Mouse (Mus musculus): ENCODE results near the gene Iqcb1. TPM values are rescaled to one million over a fixed set of nuclear protein-coding genes. Genes with fewer than 3 reads are reported as not detected.
A peak's percentile ranks its signal among the peaks of the same experiment; 100 is the strongest.

Gene Iqcb1
- polyA plus RNA-seq (2011; ENCODE audit: insufficient read depth, insufficient read length, low replicate concordance, missing spikeins) = 16.7 and 20.4 TPM in 2 replicates

DNA sequence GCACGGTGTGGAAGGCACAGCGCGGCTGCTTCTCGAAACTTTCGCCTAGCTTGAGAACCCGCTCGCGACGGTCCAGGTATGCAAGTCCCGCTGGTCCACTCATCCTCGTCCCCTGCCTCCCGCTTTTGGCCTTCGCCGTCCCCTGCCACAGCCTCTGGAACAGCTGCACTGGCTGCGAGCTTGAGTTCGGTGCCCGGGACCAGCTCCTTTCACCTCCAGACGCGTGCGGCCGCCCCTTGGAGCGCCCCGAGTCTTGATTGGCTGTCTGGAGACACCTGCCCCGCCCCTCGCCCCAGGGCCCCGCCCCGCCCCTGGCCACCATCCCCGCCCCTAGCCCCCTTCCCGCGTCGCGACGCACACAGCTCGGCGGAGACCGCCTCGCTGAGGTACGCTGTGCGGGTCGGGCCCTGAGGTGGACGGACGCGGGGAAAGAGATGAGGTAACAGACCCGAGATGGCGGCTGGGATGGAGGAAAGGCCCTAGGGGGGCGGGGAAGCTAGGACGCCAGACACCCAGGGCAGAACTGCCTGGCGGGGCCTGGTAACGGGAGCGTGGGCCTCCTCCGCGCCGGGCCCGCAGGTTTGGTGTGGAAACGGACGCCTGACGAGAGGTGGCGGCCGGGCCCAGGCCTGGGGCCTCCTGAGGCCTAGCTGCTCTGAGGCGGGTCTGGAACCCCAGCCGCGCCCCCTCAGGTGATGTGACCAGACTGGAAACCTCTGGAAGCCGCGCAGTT, at the start of gene Iqcb1:
Gene Iqcb1, plus strand, starts transcription at position 332 of the 733 bp plus-strand sequence.
- no peaks in the 10 kb centered on the region for H3K4me1 ChIP-seq (ENCODE audit: control insufficient read depth, insufficient read depth, low read length)
- TF ChIP-seq POLR2A (IDR thresholded peaks at IDR 0.05; ENCODE audit: borderline replicate concordance, control insufficient read depth, low read depth, low read length) (peak; percentile 61; the same call in 1 of the 2 replicates), CTCF (IDR thresholded peaks at IDR 0.05; ENCODE audit: control insufficient read depth, insufficient read depth, low read length) (no peak)
- peak within 1 kb of the TSS; percentile 42; the same call in 1 of the 2 replicates for H3K27ac ChIP-seq (ENCODE audit: control insufficient read depth, insufficient read depth, low read depth, low read length, poor library complexity)
- under 1% methylated on average over 64 of the region's 64 CpGs for WGBS
- peak within 1 kb of the TSS; percentile 98 for H3K4me3 ChIP-seq (replicated peaks; ENCODE audit: control insufficient read depth, low read depth, low read length)

DNA sequence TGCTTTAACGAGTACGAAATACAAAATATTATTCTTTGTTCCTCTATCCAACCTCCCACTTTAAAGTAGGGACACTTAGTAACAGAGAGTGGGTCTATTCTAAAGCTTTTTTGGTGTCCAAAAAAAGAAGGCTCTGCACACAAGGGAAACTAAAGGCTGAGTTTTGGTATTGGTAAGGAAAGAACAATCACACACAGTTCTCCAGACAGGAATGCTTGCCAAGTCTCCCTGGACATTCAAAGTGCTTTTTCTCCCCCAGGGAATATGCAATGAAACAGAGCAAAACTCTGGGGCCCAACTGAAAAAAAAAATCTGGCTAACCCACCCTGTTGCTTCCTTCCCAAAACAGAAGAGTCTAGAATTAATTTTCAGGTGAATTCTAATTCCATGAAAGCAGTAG, 44.0 kb upstream of the Iqcb1 start:
- H3K4me1 ChIP-seq (ENCODE audit: control insufficient read depth, insufficient read depth, low read length) = no peaks in the 10 kb centered on the region
- H3K27ac ChIP-seq (ENCODE audit: control insufficient read depth, insufficient read depth, low read depth, low read length, poor library complexity) = no peak overlapping the region
- TF ChIP-seq POLR2A (IDR thresholded peaks at IDR 0.05; ENCODE audit: borderline replicate concordance, control insufficient read depth, low read depth, low read length) (no peak), CTCF (IDR thresholded peaks at IDR 0.05; ENCODE audit: control insufficient read depth, insufficient read depth, low read length) (no peak)
- 88% methylated on average over 2 of the region's 2 CpGs for WGBS
- H3K4me3 ChIP-seq (replicated peaks; ENCODE audit: control insufficient read depth, low read depth, low read length) = no peak overlapping the region

DNA sequence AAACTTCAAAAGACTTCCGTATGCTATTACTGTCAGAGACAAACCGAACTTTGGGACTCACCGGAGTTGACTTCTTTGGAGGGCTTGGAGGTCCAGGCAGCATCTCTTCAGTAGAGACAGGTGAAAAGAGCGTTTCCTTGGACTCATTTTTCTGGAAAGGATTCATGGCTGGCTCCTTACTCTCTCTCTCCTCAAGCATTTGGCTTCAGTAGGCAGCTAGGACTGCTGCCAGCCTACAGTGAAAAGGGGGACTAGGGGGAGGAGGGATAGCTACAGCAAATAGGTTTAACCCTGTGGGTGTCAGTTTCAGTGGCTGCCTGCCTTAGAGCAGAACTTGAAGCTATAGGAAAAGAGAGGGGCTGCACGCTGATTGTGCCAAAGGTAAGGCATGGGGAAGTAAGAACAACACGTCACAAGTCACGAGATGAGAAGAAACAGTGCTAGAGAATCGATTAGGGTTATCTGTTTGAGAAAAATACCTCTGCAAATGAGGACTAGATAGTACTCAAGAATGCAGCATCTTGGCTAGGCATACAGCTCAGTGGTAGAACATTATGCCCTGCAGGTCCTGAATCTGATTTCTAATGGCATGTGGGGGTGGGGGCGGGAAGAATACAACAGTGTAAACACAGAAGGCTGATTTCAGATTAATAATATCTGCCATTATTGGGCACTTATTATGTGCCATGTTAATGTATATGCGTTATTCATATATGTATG, 43.4 kb upstream of the Iqcb1 start, which contains the start of gene Slc15a2:
Gene Slc15a2, minus strand, starts transcription at position 369 of the 720 bp plus-strand sequence.
- no peaks in the 10 kb centered on the region for H3K4me1 ChIP-seq (ENCODE audit: control insufficient read depth, insufficient read depth, low read length)
- H3K4me3 ChIP-seq (replicated peaks; ENCODE audit: control insufficient read depth, low read depth, low read length) = no peak within 1 kb of the TSS
- WGBS = 70% methylated on average over 10 of the region's 10 CpGs
- no peak for TF ChIP-seq POLR2A (IDR thresholded peaks at IDR 0.05; ENCODE audit: borderline replicate concordance, control insufficient read depth, low read depth, low read length)
- TF ChIP-seq CTCF (IDR thresholded peaks at IDR 0.05; ENCODE audit: control insufficient read depth, insufficient read depth, low read length) = no peak
- H3K27ac ChIP-seq (ENCODE audit: control insufficient read depth, insufficient read depth, low read depth, low read length, poor library complexity) = no peak within 1 kb of the TSS

DNA sequence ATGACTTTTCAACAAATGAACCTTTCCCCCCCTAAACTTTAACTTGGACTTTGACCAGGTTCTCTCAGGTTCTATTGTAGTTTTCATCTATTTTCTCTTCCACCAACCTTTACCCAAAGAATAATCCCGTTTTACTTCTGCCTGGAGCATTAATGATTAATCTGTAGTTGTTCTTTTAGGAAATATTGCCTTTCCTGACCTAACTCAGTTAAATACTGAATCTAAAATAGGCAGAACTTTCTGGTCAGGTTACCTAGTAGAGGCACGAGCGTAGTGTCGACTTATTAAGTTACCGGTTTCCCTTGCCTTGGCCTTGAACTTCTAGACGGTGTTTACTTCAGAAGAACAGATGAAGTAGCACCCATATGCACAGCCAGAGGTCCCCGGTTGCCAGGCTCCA, 41.7 kb upstream of the Iqcb1 start:
- TF ChIP-seq POLR2A (IDR thresholded peaks at IDR 0.05; ENCODE audit: borderline replicate concordance, control insufficient read depth, low read depth, low read length) = no peak
- no peak for TF ChIP-seq CTCF (IDR thresholded peaks at IDR 0.05; ENCODE audit: control insufficient read depth, insufficient read depth, low read length)
- no peak overlapping the region for H3K4me3 ChIP-seq (replicated peaks; ENCODE audit: control insufficient read depth, low read depth, low read length)
- H3K4me1 ChIP-seq (ENCODE audit: control insufficient read depth, insufficient read depth, low read length) = no peaks in the 10 kb centered on the region
- 81% methylated on average over 7 of the region's 7 CpGs for WGBS
- no peak overlapping the region for H3K27ac ChIP-seq (ENCODE audit: control insufficient read depth, insufficient read depth, low read depth, low read length, poor library complexity)

DNA sequence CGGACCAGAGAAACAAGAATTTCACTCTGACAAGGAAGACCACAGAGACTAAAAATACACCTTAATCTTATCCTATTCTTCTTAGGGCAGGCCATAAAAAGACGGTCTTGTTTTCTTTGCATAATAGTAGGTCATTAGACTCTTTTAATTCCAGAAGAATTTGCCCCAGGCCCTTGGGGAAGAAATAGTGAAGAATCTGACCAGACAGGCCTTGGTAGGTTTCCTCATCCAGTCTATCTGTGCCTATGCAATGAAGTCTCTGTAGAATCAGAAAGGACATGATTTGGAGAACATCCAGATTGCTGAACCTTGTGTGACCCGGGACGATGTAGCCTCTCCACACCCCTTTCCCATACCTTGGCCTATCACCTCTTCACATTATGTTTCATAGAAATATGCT, 38.0 kb upstream of the Iqcb1 start:
- H3K27ac ChIP-seq (ENCODE audit: control insufficient read depth, insufficient read depth, low read depth, low read length, poor library complexity) = no peak overlapping the region
- 86% methylated on average over 4 of the region's 4 CpGs for WGBS
- TF ChIP-seq POLR2A (IDR thresholded peaks at IDR 0.05; ENCODE audit: borderline replicate concordance, control insufficient read depth, low read depth, low read length) (no peak), CTCF (IDR thresholded peaks at IDR 0.05; ENCODE audit: control insufficient read depth, insufficient read depth, low read length) (no peak)
- no peak overlapping the region for H3K4me3 ChIP-seq (replicated peaks; ENCODE audit: control insufficient read depth, low read depth, low read length)
- H3K4me1 ChIP-seq (ENCODE audit: control insufficient read depth, insufficient read depth, low read length) = no peaks in the 10 kb centered on the region

DNA sequence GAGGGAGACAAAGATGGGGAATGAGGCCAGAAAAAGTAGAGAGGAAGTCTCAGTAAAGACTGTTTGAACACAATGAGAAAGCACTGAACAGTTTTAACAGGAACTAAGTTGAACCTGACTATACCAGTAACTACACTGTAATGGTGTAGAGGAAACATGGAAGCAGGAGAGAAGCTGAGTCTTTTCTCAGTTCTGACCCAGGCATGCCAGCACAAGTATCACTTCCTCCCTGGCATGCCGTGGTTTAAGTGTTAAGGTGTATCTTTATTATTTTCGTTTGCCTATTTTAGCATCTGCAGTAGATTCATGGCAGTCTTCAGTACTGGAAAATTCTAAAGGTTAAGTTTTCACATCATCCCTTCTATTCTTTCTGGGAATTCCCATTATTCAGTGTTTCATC, 33.2 kb upstream of the Iqcb1 start:
- no peaks in the 10 kb centered on the region for H3K4me1 ChIP-seq (ENCODE audit: control insufficient read depth, insufficient read depth, low read length)
- TF ChIP-seq POLR2A (IDR thresholded peaks at IDR 0.05; ENCODE audit: borderline replicate concordance, control insufficient read depth, low read depth, low read length) (no peak), CTCF (IDR thresholded peaks at IDR 0.05; ENCODE audit: control insufficient read depth, insufficient read depth, low read length) (no peak)
- WGBS = 18% methylated on average over 2 of the region's 2 CpGs
- no peak overlapping the region for H3K27ac ChIP-seq (ENCODE audit: control insufficient read depth, insufficient read depth, low read depth, low read length, poor library complexity)
- no peak overlapping the region for H3K4me3 ChIP-seq (replicated peaks; ENCODE audit: control insufficient read depth, low read depth, low read length)

DNA sequence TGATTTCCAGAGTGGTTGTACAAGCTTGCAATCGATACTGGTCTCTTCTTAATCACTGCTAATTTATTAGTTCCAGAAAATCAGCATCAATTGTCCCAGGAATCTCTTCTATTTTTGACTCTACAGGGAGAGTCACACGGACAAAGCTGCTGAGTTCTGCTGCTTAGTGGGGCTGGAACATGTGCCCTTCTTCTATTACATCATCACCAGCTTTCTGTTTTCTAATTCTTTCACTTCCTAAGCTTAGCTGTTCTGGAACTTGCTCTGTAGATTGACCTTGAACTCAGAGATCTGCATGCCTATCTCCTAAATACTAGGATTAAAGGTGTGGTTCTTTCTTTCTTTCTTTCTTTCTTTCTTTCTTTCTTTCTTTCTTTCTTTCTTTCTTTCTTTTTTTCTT, 29.9 kb upstream of the Iqcb1 start:
- Histone ChIP-seq H3K4me1 (ENCODE audit: control insufficient read depth, insufficient read depth, low read length) (no peaks in the 10 kb centered on the region), H3K4me3 (replicated peaks; ENCODE audit: control insufficient read depth, low read depth, low read length) (no peak overlapping the region), H3K27ac (ENCODE audit: control insufficient read depth, insufficient read depth, low read depth, low read length, poor library complexity) (no peak overlapping the region)
- TF ChIP-seq CTCF (IDR thresholded peaks at IDR 0.05; ENCODE audit: control insufficient read depth, insufficient read depth, low read length) (no peak), POLR2A (IDR thresholded peaks at IDR 0.05; ENCODE audit: borderline replicate concordance, control insufficient read depth, low read depth, low read length) (no peak)
- 65% methylated on average over 2 of the region's 2 CpGs for whole genome bisulfite sequencing

DNA sequence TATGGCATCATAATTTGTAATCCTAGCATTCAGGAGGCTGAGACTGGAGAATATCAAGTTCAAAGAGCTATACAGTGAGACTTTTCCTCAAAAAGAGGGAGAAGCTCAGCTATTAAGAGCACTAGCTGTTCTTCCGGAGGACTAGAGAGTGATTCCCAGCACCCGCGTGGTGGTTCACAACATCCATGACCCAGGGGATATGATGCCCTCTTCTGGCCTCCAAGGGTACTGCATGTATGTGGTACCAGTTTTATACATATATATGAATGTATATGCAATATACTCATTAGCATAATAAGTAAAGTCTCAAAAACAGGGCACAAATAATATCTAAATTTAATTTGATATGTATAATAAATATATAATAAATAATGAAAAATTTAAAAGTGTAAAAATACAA, 25.8 kb upstream of the Iqcb1 start:
- WGBS = 84% methylated on average over 3 of the region's 3 CpGs
- no peaks in the 10 kb centered on the region for H3K4me1 ChIP-seq (ENCODE audit: control insufficient read depth, insufficient read depth, low read length)
- H3K4me3 ChIP-seq (replicated peaks; ENCODE audit: control insufficient read depth, low read depth, low read length) = no peak overlapping the region
- TF ChIP-seq CTCF (IDR thresholded peaks at IDR 0.05; ENCODE audit: control insufficient read depth, insufficient read depth, low read length) (peak; percentile 22; the same call in 1 of the 2 replicates), POLR2A (IDR thresholded peaks at IDR 0.05; ENCODE audit: borderline replicate concordance, control insufficient read depth, low read depth, low read length) (no peak)
- no peak overlapping the region for H3K27ac ChIP-seq (ENCODE audit: control insufficient read depth, insufficient read depth, low read depth, low read length, poor library complexity)
